Mouse (Mus musculus) adrenal gland (tissue): ENCODE data around the gene Dhcr7.

Source experiments
- intact Hi-C: fragments of 180-260 bp; cut with DNase I; formaldehyde crosslinking; loops from one replicate; pipeline ENCODE4 v1.15.1; 2025
- long read RNA-seq, 2 experiments: library from polyadenylated mRNA; unstranded; transcript quantifications; one replicate each; pipeline ENCODE4 v2.0.0; 2020; ENCODE audit warnings: borderline replicate concordance in 1 of 2; ENCODE audit not compliant: insufficient replicate concordance in 1 of 2

Gene Dhcr7
- long read RNA-seq, experiment 1, partial matches to known transcripts: 95 of 101 reads
- long read RNA-seq, experiment 1, other reads (novel, unspliced or antisense): 5 of 101 reads
- long read RNA-seq, experiment 2, partial matches to known transcripts: 138 of 153 reads
- long read RNA-seq, experiment 2, other reads (novel, unspliced or antisense): 15 of 153 reads

DNA sequence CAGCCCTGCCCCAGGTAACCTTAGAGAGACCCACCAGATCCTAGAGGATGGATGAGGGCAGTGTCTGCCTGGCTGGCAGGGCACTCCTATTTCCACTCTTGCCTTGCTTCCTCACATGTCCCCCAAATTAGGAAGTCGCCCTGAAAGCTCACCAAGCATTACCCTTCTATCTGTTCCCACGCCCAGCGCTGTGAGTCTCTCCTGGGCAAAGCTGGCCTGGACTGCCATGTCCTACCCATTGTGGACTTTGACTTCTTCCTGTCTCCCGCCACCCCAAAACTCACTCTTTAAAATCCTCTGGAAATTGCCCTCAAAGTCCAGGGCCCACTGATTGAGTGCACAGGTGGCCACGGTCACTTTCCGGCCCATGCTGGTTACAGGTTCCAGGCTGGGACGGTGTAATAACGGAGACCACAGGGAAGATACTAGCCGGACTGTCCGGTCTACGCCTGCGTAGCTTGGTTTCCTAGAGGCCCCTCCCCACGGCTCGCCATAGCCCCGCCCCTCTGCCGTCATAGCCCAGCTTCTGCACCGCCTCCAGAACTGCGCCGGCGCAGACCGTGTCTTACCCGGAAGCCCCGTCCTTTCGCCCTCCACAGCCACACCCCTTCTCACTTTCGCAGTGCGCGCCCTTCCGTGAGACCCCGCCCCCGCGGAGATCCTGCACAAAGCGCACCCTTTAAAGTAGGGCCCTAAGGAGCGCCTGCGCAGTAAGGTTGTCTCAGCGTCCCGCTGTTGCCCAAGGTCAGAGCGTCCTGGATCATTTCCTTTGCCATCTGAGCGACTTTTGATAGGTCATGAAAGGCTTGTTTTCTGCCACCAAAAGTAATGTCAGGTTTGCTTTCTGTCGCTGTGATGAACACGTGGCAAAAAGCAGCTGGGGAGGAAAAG, at the start of gene Dhcr7, which contains the start of gene Nadsyn1:
Gene Dhcr7 (plus strand): TSS at position 771 of the 891 bp plus-strand sequence.
Gene Nadsyn1 (minus strand): TSS at position 475 of the 891 bp plus-strand sequence.
- intact Hi-C loops: loop anchor here (5.0 kb wide), 1 partner anchor 85 kb away; no protein-coding TSS in a partner anchor

DNA sequence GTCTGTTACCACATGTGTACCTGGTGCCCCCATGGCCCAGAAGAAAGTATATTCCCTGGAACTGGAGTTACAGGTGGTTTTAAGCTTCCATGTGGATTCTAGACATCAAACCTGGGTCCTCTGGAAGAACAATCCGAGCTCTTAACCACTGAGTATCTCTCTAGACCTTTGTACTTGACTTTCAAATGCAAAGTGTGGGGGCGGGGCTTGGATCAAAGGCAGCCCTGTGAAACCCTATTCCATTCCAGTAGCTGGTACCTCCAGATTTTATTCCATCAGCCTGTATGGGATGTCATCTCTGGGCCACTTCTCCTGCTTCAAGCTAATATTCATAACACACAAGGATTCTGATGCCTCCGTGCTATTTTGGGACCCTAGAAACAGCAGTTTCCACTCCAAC, 46.8 kb upstream of the Dhcr7 start:
- intact Hi-C loops: no loop called here

DNA sequence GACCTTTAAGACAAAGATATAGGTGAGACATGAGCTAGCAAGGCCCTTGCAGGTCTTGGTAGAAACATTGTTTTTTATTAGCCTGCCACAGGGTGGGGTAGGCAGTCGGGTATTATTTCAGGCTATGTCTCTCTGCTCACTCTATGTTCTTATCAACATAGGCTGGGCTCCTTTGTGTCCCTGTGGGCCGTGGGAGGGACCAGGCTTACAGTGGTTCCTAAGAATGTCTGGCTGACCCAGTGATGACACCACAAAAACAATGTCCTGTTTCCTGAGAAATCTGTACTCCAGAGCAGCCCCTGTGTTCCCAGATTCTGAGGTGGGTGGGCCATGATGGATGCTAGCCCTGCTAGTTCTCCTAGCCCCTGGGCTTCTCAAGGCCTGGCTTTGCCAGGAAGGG, 45.6 kb upstream of the Dhcr7 start:
- intact Hi-C loops: no loop called here

DNA sequence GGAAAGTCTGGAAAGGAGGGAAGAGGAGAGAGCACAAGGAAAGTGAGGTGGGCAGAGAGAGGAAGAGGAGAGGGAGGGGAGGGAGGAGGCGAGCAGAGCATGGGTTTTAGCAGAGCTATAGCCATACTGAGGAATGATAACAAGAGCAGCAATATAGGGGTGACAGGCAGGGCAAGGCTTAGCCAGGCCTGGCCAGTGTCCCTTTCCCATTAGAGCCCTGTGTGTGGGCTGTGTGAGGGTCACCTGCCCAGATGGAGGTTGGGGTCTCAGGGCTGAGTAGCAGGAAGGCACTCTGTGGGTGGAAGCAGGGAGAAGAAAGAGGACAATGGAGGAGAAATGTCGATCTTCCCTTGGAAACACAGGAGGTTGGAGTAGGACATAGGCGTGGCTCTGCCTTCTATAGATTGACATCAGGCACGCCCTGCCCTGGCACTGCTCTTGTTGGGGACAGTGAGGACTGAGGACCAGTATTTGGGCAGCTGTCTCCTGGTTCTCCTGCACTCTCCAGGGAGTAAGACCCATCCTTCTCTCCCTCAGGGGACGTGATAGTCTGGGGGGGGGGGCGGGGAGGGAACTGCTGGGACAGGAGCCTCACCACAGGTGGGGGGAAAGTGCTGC, 39.5 kb upstream of the Dhcr7 start:
- intact Hi-C loops: no loop called here

DNA sequence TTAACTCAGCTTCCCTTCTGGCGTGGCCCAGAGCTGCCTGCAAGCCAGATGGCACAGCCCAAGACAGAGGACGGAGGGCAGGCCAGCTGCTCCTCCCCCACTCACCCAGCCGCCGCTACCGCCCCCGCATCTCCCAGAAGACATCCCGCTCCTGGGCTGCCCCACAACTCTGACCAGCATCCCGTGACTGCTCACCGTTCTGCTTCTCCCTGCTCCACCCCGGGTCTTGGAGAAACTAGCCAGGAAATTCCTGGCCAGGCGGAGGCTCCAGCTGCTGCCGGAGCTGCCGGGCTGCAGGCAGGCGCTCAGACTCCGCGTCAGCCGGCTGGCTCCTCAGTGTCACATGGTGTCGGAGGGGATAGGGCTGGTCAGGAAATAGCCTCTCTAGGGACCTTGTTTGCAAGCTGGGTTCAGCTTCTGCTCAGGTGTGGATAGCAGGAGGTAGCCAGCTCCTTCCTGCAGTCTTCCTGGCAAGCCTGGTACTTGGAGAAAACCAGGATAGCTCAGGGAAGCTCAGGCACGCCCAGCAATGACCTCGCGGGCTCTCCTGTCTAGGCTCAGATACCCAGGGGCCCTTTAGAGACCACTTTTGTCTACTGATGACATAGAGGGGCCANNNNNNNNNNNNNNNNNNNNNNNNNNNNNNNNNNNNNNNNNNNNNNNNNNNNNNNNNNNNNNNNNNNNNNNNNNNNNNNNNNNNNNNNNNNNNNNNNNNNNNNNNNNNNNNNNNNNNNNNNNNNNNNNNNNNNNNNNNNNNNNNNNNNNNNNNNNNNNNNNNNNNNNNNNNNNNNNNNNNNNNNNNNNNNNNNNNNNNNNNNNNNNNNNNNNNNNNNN, 38.7 kb upstream of the Dhcr7 start, which contains the start of gene Mrgpre:
Gene Mrgpre (minus strand): TSS at position 505 of the 834 bp plus-strand sequence.
- intact Hi-C loops: no loop called here

DNA sequence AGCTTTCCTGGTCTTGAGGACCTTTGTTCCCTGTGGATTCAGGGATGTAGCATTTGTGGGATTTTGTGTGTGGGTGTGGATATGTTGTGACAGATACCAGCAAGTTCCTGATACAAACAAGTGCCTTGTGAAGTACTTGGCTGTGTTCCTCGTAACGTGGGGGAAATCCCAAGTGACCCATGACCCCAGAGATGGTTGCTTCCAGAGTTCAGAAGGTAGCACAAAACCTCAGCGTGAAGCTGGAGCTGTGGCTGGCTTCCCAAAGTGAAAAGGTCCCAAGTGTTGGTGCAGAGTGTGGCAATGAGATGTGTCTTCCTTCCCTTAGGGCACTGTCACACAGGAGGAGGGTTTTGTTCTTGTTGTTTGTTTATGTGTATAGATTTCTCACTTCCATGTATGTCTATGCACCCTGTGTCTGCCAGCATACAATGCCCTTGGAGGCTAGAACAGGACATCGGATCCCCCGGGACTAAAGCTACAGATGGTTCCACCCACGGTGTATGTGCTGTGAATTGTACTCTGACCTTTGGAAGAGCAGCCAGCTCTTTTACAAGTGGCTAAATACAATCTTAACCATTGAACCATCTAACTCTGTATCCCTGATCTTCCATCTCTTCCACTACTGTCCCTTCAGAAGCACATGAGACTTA, 30.5 kb upstream of the Dhcr7 start:
- intact Hi-C loops: no loop called here

DNA sequence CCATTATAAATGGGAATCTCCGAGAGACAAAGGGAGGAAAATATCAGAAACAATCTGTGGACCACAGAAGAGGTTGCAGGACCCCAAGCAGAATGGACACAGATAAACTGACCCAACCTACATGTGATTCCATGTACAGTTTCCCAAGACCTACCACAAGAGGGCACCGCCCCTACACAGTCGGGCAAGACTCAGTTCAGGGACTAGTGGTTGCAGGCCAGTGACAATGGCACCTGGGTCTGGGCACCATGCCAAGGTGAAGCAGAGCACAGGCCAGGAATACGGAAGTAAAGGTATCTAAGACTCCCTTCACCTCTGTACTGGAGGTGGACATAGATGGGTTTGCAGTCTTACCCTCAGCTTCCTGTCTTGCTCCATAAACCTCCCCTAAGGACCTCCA, 29.8 kb upstream of the Dhcr7 start:
- intact Hi-C loops: no loop called here

DNA sequence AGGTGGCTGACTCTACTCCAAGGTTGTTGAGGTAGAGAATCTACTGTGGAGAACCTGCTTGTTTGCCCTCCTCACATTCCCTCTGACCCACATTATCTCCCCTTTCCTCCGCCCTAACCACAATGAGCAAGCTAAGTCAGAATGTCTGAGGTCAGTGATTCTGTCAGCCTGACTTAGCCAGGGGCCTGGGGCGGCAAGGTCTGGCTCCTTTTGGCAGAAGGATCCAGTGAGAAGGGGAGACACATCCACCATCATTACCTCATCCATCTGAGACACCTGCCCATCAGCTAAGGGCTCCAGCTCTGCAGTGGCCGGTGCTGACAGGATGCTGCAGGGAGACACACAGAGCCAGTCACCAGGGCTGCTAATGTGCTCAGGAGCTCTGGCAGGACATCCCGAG, 24.2 kb upstream of the Dhcr7 start:
- intact Hi-C loops: no loop called here

DNA sequence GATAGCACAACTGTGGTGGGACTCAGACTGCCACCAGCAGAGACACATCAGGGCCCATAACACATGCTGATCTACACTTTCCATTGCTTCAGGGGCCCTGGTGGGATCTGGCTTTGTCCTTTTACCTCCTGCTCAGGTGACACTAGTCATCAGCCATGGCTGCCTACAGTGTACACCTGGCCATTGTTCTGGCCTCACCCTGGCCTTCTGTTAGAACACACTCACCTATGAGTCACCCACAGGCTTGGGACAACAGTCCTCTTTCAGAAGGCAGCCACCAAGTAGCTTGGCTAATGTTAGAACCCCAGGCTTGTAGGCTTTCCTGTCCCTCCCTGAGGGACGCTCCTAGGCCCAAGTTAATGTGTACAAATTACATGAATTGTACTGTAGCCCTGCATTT, 22.2 kb upstream of the Dhcr7 start:
- intact Hi-C loops: loop anchor here (10.0 kb wide), 1 partner anchor 274 kb away; no protein-coding TSS in a partner anchor

DNA sequence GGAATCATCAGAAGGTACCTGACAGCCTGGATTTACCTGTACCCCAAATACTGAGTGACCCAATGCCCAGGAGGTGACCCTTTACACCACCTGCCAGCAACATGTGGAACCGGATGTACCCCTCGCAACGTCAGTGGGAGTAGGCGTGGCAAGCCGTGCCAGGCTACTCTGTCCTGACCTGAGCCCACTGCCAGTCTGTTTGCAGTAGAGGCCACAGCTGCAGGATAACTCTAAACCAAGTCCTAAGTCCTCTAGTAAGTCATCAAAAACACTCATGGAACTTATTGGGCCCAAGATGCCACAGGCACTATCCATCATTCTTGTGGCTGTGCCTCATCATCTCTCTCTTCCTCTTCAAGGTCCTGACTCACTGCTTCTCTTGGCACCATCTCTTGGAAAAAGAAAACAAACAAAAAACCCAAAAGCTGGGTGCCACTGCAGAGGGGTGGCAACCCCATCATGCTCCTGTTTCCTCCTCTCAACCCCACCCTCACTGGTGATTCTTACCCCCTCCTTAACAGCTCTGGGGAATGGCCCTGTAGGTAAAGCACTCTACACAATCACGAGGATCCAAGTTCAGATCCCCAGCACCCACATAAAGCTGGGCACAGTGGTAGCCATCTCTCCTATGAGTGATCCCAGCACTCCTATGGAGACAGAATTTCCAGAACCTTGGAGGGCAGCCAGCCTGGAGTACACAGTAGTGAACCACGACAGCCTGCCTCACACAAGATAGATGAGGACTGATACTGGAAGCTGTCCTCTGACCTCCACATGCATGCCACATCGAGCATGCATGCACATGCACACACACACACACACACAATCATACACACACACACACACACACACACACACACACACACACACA, 21.5 kb upstream of the Dhcr7 start:
- intact Hi-C loops: loop anchor here (10.0 kb wide), 1 partner anchor 273 kb away; no protein-coding TSS in a partner anchor

DNA sequence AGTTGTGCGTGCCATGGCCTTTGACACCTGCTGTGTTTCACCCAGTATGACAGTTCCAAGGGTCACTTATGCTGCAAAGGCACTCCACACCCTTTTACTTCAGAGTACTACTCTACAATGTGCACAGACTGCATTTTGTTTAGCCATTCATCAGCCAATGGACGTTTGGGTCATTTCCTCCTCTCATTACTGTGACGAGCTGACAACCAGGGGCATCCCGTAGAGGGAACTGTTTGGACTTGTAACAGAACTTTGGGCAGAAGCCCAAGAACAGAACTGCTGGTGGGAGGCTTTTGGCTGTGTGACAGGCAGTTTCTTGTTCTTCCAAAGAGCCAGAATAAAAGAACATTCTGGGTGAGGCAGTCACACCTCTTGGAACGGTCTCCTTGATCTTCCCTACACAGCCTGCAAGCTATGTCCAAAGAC, 17.7 kb upstream of the Dhcr7 start:
- intact Hi-C loops: loop anchor here (10.0 kb wide), 1 partner anchor 270 kb away; no protein-coding TSS in a partner anchor

DNA sequence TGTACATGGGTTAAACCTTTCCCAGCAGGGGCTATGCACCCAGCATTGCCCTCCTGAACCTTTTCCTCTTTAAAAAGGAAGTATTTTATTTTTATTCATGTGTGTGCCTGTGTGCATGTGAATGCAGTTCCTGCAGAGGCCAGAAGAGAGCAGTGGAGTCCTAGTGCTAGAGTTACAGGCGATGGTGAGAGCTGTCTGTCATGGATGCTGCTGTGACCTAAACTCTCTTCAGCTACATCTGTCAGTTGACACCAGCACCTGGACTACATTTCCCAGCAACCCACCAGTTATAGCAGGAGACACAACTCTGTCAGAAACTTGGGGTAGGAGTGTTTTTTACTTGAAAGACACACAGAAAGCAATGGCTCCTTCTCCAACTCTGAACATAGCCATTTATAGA, 14.0 kb upstream of the Dhcr7 start:
- intact Hi-C loops: loop anchor here (10.0 kb wide), 1 partner anchor 266 kb away; no protein-coding TSS in a partner anchor

DNA sequence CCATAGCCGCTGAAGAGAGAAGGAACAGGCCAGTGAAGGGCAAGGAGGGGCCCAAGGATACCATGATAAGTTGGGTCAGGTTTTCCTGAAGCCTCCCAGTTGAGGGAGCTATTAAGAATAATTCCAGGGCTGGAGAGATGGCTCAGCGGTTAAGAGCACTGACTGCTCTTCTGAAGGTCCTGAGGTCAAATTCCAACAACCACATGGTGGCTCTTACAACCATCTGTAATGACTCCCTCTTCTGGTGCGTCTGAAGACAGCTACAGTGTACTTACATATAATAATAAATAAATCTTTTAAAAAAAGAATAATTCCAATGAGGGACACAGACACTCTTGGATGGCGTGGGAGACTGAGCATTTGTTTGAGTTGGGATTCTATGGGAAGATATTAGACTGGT, 3.7 kb upstream of the Dhcr7 start:
- intact Hi-C loops: no loop called here

DNA sequence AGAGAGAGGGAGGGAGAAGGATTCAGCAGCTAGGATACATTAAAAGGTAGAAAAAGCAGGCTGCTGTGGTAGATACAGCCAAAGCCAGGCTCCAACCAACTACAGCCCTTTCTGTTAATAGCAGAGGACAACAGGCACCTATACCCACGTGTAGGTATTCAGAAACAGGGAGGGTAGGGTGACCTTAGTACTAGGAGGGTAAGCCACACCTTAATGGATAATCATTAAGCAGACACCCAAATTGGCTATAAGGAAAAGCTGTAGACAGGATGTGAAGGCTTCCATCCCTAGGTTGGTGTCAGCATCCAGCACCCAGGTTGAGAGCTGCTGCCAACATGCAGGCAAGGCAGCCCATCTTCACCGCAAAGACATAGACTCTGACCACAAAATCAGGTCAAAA, 1.7 kb upstream of the Dhcr7 start:
- intact Hi-C loops: loop anchor here (5.0 kb wide), 1 partner anchor 86 kb away; no protein-coding TSS in a partner anchor

DNA sequence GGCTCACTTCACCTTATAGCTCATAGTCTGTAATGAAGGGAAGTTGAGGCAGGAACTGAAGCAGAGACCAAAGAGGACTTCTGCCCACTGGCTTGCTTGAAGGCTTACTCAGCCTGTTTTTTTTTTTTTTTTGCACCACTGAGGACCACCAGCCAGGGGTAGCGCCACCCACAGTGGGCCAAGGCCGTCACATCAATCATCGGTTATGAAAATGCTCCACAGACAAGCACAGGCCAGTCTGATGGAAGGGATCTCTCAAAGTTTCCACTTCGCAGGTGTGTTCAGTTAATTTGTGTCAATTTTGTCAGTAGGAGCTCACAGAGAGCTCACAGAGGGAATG, 291 bp downstream of the Dhcr7 start:
- intact Hi-C loops: loop anchor here (5.0 kb wide), 1 partner anchor 84 kb away; no protein-coding TSS in a partner anchor

DNA sequence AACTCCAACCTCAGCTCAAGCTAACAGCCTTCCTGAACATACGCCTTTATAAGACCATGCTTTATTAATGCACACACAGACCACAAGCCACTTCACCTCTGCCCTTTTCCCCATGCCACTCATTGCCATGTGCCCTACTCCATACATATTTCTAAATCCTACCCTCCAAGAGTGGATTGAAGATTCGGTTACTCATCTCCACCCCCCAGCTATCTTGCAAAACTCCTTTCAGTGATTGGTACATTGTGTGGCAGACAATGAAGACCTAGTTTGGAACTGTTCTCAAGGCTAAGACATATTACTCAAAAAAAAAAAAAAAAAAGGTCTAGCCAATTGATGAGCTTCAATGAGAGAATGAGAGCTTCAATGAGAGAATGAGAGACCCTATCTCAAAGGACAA, 4.0 kb downstream of the Dhcr7 start:
- intact Hi-C loops: no loop called here

DNA sequence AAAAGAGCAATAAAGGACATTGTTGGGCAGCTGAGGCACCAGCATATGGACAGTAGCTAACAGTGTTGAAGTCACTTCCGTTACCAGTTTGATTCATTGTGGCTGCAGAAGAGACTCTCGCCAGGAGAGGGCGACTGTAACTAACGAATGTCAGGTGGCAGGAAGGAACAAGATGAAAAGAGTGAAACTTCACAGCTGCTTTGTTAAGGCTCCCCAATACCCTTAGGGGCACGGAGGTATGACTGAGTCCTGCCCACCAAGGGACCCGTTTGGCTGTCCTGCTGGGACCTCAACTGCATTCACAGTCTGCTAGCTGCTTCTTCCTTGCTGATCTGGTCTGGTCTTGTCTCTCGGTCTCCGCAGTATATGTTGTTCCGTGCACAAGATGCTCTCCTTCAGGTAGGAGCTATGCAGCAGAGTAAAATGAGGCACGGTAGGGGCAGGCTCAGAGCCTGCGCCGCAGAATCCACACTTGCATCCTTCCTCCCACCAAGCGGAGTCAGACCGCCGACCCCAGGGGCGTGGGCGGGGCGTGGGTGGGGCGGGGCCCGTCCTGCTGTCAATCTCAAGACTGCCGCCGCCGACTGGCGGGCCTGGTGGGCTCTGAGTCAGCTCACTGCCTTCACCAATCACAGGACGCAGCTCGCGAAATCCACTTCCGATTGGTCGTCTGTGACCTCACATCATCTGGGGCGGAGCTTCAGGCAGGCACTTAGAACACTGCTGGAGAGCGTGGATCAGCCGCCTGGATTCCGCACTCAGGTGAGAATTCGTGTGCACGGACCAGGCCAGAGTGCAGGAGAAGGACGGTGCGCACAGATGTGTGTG, 6.8 kb downstream of the Dhcr7 start:
- intact Hi-C loops: no loop called here

DNA sequence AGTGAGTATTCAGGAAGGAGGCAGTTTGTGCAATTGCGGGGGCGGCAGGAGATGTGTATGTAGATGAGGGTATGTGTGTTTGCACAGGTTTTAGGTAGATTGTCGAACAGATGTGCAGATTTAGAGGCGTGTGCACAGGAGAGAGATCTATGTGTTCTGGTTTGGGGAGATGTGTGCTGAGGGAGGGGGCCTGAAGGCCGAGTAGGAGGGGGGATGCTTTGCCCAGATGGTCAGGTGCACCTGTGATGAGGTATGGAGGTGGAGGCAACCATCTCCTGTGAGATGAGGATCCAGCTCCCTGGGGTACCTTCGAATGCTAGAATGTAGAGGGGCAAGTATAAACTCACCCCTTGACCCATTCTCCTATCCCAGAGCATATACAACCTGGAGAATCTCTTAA, 7.5 kb downstream of the Dhcr7 start:
- intact Hi-C loops: no loop called here

DNA sequence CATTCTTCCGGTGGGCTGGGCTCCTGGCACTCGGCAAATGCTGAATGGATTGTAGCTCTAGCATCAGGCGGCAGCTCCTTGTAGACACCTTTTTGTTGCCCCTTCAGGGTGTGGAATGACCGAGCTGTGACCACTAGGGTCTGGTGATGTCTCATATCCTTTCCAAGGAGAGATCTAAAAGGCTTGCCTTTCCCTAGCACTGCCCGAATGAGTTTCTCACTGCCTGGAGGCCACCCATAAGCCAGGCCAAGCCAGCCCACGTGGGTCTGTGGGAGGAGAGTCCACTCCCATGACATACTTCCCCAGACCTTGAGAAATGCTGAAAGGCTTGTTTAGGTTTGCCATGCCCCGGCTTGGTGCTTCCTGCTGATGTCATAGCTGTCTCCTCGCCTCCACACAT, 9.3 kb downstream of the Dhcr7 start:
- intact Hi-C loops: no loop called here
